Mouse (Mus musculus): ENCODE measurements around the gene Cabp1.

- TF ChIP-seq CTCF (IDR thresholded peaks at IDR 0.05; ENCODE audit: low read depth) (no peak), EP300 (IDR thresholded peaks at IDR 0.05; ENCODE audit: low read depth) (no peak)
Measured at GRCm38 (mm10) chr5:115235323-115235771, 41.2 kb upstream of the Cabp1 start.
